Mouse (Mus musculus) frontal cortex, postnatal 36 days (tissue): ENCODE results near the gene Ppp2r5d.

Experiments
- DNase-seq, 2 experiments: peaks; one replicate each; pipeline ENCODE4 v3.0.0; 2022; ENCODE audit warnings: low spot score in 2 of 2

The Ppp2r5d gene

DNA sequence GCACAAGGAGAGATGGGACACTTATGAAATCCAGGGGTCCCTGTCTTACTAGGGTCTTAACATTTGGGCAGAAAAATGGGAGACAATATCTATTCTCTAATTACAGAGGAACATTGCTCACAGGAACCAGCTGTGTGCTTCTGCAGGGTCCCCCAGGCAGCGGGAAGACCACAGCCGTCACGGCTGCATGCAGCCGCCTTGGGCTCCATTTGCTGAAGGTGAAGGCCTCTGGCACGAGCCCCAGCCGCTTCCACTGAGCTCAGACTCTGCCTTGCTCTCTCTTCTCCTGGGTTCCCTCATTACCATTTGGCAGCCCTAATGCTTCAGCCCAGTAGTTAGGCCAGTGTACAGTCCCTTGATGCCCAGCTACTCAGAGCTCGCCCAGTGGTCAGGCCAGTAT, 16.2 kb upstream of the Ppp2r5d start:
- DNase-seq = no peak

DNA sequence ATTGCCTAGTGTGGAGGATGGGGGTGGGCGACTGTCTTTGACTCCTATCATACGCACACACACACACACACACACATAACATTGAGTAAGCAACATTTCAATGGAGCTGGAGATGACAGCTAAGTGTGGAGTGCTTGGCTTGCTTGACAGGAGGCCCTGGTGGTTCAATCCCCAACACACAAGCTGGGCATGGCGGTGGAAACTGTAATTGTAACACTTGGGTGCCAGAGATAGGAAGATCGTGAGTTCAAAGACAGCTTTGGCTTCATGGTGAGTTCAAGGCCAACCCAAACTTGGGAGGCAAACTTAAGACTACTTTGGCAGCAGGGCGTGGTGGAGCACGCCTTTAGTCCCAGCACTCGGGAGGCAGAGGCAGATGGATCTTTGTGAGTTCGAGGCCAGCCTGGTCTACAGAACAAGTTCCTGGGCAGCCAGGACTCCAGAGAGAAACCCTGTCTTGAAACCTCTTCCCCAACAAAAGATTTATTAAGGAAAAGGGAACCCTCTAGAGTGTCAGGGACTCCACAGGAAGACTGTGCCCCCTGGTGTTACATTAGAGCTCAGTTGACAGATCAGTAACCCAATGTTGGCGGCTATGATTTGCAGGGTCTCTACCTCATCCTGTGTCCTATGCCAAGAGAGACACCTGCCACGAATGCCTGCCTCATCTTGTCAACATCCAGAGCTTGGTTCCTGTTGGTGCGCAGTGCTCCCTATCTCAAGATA, 10.0 kb upstream of the Ppp2r5d start:
- no peak for DNase-seq

DNA sequence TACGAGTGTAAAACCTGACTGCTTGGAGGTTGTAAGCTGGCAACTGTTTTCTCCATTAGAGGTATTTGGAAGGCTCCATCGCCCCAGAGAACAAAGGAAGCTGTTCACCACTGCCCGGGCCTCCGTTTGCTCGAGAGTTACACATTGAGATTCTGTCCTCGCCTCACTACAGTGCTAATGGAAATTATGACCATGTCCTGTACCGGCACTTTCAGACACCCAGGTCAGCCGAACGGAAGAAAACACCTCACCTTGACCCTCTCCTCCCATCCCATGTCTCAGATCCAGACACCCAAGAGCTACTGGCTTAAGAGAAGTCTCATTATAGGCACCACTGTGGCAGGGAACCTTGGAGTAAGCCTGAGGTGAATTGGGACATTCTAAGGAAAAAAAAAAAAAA, 8.9 kb upstream of the Ppp2r5d start:
- no peak for DNase-seq

DNA sequence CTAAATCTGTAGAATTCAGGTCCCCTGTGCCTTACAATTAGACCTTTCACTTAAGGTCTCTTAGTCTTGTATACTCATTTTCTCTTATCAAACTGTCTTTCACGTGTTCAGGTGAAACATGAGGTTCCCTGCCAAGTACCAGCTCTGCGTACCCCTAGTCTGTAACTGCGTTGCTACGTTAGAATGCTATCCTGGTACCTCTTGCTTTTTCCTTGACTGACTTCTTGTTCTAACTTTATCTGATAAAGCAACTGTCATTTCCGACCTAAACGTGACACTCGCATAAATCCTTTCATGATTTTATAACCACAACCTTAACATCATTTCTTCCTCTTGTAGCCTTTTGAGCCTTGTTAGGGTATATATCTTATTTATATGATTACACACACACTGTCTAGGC, 7.5 kb upstream of the Ppp2r5d start:
- no peak for DNase-seq

DNA sequence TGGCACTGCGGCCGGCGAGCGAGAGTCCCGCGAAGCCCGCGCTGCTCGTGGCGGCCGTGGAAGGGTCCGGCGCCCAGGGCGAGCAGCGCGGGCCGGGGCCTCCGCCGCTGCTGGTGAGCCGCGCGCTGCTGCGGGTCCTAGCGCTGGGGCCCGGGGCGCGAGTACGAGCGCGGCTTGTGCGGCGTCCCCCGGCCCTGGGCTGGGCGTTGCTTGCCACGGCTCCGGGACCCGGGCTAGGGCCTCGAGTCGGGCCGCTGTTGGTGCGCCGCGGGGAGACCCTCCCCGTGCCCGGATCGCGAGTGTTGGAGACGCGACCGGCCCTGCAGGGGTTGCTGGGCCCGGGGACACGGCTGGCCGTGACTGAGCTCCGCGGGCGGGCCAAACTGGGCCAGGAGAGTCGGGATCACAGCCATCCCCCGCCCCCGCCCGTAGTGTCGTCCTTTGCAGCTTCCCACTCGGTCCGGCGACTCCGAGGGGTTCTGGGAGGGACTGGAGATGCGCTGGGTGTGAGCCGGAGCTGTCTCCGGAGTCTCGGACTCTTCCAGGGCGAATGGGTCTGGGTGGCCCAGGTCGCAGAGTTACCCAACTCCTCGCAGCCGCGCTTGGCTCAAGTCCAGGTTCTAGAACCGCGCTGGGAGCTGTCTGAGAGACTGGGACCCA, 6.8 kb upstream of the Ppp2r5d start:
- DNase-seq = no peak

DNA sequence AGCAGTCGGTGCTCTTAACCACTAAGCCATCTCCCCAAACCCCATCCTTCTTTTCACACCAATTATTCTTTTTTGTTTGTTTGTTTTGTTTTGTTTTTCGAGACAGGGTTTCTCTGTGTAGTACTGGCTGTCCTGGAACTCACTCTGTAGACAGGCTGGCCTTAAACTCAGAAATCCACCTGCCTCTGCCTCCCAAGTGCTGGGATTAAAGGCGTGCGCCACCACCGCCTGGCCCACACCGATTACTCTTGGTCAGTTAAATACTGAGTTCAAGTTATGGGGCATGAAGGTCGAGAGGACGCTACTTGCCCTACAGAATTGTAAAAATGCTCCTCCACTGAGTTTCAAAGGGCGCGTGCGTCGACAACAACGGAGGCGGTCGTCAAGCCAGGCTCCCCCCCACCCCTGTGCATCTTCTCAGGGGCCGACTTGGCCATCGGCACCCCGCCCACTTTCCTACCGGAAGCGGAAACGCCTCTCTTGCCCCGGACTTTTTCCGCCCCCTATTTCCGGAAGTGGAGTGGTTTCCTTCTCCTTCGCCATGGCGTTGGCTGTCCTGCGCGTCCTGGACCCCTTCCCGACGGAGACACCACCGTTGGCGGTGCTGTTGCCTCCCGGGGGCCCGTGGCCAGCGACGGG, 6.2 kb upstream of the Ppp2r5d start, which contains the start of gene Pex6:
Gene Pex6 (plus strand): TSS at position 505 of the 639 bp plus-strand sequence.
- peak; percentile 90 to 92 for DNase-seq

DNA sequence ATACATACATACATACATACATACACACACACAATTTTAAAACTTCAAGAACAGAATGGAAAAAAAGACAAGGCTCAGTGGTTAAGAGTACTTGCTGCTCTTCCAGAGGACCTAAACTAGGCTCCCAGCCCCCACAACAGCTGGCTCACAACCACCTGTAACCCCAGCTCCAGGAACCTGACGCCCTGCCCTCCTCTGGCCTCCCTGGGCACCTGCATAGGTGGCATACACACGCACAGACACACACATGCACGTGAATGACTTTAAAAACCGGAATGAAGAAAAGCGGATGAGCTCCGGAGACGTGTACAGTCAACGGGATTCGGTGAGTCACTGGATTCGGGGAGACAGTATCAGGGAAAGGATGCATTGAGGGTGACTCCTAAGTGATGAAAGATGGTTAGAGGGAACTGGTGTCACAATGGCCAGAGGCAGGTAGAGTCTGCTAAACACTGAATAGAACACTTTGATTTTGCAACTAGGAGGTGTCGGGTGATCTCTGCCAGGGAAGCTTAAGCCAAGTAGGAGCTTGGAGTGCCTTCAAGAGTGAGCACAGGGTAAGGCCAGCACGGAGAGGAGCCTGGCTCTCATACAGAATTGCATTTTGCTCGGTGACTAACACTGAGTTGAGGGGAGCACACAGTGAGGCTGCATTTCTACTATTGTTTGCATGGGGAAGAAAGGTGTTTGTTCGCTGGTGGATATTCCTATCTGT, 1.6 kb upstream of the Ppp2r5d start:
- DNase-seq = no peak

DNA sequence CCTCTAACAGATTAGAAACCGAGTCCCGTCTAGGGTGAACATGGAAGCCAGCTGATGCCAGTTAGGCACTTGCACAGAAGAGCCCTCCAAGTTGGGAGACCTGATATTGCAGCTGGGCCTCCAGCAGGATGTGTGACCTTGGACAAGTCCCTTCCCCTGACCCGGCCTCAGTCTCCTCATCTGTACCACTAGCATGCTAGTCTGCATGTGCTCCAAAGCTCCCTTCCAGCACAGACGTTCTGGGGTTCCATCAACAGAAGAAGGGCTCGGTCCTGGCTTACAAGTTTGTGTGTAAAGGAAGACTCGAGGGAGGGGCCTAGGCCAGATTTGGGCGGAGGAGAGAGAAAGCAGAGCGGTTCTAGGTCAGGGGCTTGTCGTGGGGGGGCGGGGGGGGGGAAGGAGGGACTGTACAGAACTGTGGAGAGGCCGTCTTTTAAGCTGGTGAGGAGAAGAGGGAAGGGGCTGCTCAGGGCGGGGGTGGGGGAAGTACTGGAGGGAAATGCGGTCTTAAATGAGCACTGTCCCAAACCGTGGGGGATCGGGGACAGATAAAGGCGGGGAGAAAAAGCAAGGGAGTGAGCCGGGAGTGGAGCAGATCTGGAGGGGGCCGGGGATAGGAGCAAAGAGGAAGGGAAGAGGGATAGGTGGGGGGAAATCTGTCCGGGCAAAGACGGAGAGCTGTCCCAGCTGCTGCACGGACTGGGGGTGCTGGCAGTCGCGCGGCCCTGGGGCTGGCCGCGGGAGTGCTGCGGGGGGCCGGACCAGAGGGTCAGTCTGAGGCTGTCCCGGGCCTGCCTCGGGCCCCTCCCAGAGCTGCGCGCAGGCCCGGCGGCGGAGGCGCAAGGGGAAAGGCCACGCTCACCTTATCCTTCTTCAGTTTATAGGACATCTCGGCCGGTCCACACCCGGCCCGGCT, 682 bp downstream of the Ppp2r5d start:
- no peak for DNase-seq

DNA sequence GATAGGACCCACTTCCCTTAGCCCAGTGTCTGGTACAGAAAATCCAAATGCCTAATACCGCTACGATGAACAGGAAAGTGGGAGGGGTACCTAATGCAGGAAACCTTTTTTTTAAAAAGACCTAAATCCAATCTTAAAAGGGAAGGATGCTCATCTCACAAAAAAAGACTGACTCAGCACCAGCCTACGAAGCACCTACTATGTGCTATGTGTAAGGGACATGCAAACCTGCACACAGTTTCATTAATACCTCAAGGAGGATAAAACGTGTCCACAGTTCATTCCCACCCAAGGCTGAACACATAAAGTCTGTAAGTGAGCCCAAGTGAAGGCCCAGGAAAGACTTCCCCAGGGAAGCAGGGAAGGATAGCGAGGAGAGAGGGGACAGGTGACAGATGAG, 2.4 kb downstream of the Ppp2r5d start:
- no peak for DNase-seq

DNA sequence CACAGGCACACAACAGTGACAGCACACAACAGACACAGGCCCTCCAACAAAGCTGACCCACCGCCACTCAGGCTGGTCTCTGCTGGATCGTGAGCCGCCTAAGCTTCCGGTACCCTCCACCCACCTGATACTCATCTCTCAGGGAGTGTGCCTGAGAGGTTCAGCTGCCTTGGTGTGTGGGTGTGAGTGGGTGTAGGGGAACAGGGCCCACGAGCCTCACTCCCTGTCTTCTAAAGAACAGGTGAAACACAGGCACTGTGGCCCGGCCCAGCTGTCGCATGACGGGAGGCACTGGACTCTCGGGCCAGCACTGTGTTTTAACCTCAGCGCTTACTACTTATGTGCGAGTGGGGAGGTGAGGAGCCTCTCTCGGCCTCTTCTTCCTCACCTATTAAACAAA, 2.8 kb downstream of the Ppp2r5d start:
- no peak for DNase-seq

DNA sequence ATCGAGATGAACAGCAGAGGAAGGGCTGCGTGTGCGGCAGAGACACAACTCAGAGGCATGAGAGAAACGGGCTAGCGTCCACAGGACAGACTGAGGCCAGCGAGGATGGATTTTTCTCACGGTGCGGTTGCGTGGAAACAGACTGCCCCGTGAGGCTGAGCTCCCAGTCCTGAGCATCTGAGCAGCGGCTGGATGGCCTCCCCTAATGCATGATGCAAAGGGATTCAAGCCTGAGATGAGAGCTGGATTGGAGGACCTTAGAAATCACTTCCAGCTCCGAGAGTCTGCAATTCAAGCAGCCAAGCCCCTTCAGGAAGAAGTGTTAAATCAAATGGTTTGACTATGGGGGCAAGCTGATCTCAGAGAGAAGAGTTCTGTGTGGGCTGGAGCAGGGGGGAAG, 3.4 kb downstream of the Ppp2r5d start:
- DNase-seq = no peak

DNA sequence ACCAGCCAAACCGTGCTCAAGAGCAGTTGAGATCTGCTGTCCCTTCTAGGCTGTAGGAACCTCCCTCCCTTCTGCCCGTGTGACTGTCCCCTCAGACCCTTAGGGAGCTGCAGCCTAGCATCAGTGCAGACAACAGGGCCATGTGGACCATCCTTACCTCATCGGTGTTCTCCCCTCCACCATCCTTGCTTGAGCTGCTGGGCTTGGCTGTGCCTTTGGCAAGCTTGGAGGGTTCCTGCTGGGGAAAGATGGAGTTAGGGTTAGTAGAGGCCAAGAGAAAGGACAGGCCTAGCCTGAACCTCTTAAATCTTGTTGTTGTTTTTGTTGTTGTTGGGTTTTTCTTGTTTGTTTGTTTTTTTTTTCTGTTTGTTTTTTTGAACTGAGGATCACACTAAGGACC, 5.0 kb downstream of the Ppp2r5d start:
- DNase-seq = no peak

DNA sequence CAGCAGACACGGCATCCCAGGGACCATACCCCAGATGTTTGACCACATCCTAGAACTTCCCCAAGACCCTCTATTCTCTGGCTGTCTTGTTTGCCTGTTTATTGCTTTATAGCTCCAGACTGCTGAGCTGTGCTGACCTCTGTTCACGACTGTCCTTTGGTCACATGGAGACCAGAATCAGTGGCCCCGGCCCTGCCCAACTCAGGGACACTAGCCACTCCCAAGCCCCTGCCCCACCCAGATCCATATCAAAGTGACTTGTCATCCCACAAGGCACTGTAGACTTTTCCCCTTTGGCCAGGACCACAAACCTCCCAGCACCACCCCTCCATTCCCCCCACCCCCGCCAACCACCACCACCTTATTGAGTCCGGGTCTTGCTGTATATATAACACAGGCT, 5.7 kb downstream of the Ppp2r5d start:
- DNase-seq = no peak

DNA sequence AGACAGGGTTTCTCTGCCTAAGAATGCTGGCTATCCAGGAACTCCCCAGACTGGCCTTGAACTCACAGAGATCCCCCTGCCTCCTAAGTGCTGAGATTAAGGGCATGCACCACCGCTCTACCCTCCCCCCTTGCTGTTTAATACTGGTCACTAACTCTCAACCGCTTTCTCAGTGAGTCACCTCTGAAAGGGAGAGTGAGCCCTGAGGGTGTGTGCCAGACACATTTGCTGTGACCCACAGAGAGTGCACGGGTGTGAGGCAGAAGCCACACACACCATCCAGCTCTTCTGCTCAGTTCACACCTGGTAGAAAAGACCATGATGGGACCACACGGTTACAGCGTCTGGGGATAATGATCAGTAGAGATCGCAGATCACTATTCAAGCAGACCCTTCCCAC, 6.4 kb downstream of the Ppp2r5d start:
- no peak for DNase-seq

DNA sequence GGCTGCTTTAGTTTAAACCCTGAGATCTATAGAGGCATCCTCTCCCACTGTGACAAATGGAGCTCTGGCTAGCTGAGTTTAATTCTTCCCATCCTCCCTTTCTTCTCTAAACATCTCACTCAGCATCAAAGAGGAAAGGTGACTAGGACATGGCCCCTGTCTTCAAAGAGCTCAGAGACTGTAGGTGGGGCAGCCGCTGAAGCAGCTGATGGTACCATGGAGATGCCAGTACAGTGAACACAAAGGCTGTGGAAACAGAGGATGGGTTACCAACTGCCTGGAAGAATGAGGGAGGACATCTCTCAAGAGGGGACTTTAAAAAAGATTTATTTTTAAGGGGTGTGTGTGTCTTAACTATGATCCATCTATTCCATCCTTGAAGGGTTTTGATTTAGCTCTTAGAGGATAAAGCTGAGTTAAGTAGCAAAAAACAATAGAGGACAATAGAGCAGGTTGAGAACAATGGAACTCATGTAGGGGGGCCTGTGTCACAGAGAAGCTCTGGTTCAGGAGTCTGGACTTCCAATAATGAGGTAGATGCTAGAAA, 10.3 kb downstream of the Ppp2r5d start:
- DNase-seq = no peak

DNA sequence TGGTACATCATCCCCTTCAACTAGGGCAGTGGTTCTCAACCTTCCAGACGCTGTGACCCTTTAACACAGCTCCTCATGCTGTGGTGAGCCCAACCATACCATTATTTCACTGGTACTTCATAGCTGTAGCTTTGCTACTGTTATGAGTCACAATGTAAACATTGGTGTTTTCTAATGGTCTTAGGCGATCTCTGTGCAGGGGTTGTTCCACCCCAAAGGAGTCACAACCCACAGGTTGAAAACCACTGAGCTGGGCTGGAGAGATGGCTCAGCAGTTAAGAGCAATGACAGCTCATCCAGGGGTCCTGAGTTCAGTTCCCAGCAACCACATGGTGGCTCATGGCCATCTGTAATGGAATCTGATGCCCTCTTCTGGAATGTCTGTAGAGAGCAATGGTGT, 13.5 kb downstream of the Ppp2r5d start:
- DNase-seq = no peak

DNA sequence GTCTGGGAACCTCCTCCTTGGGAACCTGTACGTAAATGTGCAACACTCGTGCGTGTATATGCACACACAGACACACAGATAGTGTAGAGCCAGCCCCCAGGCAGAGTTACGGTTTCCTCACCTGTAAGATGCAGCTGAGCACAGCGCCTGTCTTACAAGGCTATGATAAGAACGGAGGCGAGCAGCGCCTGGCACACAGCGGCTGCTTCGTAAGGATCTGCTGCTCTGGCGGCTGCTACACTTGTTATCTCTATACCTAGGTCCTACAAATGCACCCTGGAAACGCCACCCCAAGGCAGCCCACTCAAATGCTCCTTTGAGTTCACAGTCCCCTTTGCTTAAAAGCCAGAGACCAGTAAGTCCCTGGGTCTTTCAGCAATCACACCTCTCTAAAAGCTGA, 14.2 kb downstream of the Ppp2r5d start:
- no peak for DNase-seq

DNA sequence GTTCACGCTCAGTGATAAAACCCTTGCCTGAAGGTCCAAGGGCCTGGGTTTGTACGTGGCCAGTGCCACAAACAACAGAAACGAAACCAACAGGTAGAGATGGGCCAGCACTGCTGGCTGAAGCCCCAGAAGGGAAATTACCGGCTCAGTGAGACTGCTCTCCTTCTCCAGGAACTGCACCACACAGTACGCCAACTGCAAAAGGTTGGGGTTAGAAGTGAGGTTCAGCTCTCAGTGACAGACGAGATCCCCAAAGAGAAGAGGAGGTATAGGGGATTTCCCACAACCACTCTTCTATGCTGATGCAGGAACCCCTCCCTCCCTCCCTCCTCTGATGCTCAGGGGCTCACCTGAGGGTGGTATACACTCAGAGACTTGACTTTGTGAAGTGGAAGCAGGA, 19.0 kb downstream of the Ppp2r5d start:
- DNase-seq = no peak

DNA sequence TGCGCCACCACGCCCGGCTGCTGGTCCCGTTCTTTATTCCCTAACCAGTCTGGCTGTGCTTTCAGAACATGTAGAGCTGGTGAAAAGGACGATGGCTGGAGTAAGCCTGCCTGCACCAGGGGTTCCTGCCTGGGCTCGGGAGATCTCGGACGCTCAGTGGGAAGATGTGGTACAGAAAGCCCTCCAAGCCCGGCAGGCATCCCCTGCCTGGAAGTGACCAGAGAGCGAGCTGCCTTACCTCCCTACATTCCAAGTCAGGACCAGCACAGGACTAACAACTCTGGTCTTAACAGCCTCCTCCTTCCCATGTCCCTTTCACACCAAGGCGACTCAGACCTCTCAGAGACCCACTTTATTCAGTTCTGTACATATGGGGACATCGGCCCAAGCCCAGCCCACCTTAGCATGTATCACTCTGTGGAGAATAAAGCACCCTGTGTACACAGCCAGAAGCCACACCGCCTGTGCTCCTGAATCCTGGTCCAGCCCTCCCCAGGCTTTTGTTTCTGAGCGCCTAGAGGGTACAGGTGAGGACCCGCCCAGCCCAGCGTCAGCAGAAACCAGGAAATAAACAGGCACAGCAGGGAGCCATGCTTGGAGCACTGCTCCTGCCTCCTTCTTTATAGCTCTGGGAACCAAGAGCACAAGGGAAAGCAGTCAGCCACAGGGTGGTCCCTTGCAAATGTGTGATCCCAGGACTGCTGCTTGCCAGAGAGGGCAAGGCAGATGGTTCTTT, 22.1 kb downstream of the Ppp2r5d start:
- no peak for DNase-seq

DNA sequence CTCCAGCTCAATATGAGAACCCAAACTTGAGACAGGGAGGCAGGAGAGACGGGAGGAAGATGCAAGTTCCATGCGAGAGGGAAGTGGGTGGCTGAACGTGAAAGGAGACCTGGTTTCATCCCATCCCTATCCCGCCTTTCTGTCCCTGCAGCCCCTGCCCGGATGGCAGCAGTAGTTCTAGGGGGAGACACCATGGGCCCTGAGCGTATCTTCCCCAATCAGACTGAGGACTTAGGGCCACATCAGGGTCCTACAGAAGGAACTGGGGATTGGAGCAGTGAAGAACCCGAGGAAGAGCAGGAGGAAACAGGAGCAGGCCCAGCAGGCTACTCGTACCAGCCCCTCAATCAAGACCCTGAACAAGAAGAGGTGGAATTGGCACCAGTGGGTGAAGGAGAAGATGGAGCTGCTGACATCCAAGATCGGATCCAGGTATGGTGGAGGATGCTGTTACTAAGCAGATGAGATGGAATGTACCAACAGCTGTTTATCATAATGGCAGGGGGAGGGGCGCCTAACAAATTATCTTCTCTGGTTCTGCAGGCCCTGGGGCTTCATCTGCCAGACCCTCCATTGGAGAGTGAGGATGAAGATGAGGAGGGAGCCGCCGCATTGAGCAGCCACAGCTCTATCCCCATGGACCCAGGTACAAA, 23.3 kb downstream of the Ppp2r5d start:
- no peak for DNase-seq
